Mouse (Mus musculus) layer of hippocampus, adult 9-10 months (tissue): ENCODE results near the gene 2010300C02Rik.

Experiments
- DNase-seq: peaks from one replicate; pipeline ENCODE4 v3.0.0; 2022; ENCODE audit warnings: low spot score

2010300C02Rik gene

GRCm38 (mm10) chr1:37711596-37712356 is 8.1 kb downstream of the 2010300C02Rik start:
- no peak for DNase-seq

DNA sequence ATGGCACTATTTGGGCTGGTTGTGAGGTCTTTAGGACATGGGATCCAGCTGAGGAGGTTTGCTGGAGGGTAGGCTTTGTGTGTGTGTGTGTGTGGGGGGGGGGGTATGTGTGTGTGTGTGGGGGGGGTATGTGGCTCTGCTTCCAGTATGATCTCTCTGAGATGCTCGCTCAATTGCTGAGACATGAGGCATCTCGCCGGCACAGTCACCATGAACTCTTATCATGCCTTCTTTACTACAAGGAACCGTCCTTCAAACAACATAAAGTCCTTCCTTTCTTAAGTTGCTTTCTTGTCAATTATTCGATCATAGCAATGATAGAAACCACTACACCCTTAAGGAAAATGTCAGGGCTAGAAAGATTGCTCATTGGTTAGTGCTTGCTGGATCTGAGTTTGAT is 8.8 kb downstream of the 2010300C02Rik start:
- DNase-seq, result no peak

DNA sequence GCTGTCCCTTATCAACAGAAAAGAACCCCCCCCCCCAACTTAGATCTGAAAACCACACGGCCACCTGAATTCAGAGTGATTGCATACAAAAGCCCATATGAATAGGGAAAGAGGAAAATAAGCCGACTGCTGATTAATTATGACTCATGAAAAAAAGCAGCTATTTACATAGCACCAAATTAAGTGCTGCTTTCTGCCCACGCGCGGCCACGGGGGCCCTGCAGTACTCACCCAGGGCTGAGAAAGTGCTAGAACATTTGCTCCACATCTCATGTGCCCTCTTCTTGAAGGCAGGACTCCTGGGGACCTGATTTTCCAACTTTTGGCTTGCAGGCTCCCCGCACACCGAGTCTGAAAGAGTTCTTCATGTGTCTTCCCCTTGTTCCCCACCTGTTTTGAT is 10.1 kb downstream of the 2010300C02Rik start:
- DNase-seq, result no peak

- DNase-seq, result no peak
These were observed 11.5 kb downstream of the 2010300C02Rik start for GRCm38 (mm10) chr1:37708270-37708955.

DNA sequence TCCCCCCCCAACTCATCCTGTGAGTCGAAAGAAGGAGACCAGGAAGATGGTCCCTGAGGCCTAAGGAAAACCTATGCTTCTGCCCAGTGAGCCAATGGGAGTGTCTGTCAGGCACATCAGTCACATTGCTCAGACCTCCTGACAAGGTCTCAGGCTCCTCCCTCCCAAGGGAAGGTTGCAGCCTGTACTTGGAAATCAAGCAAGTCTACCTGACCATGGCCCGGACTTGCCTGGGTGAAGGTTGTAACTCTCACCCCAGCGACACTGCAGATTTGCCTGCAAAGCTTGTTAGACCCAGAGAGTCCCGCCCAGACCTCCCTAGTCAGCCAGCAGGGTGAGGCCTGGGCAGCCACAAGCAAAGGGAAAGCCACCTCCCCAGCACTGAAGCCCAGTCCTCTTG is 17.6 kb downstream of the 2010300C02Rik start:
- DNase-seq, result no peak

DNA sequence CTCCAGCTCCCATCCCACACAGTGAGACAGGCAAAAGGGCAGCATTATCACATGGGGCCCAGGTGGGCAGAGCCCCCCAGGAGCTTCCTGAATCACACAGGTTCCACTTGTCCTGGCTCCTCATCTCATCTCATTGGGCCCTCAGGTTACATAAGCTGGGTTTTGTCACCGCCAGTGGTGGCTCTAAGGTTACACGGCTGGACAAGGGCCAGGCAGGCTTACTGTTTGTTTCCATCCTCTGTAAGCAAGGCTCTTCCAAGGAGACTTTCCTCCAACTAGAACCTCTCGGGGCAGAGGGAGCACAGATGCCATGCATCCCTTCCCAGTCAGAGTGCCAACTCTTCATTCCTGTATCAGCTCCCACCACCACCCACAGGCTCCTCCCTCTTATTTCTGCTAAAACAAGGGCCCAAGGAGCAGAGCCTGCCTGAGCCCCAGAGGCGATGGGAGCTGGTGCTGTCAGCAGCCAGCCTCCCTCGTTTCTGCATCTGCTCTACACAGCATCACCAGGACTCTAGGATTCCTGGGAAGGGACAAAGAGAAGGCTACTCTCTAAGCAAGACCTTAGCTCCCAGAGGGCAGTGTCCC is 20.9 kb downstream of the 2010300C02Rik start:
- no peak for DNase-seq

GRCm38 (mm10) chr1:37698186-37698839 is 21.6 kb downstream of the 2010300C02Rik start:
- no peak for DNase-seq

DNA sequence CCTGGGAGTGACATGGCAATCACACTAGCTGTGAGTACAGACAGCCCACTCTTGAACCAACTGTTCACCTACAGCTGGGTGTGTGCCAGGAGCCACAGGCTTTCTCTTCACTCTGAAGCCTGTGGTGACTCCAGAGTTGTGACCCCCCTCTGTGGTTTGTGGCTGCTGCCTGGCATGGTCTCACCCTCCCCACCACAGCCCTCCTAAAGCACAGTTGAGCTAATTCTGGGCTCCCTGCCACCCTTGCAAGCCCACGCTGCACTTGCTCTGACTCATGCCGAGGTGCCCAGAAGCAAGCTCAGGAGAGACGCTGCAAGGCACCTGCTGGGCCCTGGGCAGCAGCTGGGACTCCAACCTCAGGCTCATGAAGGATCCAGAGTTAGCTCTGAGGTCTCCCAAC is 23.0 kb downstream of the 2010300C02Rik start:
- no peak for DNase-seq

DNA sequence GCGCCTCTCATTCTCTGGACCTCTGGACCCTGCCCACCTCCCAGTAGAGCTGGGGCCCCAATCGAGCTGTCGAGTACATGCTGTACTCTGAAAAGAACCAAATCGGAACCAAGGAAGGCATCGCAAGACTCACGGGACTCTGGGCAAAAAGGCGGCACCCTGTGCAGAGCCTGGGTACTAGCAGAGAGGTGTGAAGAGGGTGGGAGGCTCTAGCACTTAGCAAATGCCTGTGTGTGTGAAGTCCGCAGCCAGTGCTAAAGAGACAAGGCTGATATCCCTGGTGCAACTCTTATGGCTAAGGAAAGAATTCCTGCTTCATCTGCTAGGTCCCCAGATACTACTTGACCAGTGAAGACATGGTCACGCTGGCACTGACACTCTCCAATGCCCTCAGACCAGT is 24.2 kb downstream of the 2010300C02Rik start:
- no peak for DNase-seq

- no peak for DNase-seq
These were observed 25.5 kb downstream of the 2010300C02Rik start for GRCm38 (mm10) chr1:37694417-37694816.

DNA sequence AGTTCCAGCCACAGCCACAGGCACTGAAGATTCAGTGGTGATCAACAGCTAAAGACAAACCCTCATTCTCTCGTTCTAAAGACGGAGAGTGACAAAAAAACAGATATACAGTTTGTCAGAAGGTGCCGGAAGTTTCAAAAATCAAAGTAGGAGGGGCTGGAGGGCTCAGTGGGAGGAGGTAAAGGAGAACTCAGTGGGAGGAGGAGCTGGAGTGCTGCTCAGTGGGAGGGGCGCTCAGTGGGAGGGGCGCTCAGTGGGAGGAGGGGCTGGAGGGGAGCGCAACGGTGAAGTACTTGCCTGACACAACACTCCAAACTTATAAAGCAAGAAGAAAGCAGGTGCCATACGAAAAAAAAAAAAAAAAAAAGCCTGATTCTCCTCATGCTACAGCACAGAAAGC is 28.7 kb downstream of the 2010300C02Rik start:
- no peak for DNase-seq

DNA sequence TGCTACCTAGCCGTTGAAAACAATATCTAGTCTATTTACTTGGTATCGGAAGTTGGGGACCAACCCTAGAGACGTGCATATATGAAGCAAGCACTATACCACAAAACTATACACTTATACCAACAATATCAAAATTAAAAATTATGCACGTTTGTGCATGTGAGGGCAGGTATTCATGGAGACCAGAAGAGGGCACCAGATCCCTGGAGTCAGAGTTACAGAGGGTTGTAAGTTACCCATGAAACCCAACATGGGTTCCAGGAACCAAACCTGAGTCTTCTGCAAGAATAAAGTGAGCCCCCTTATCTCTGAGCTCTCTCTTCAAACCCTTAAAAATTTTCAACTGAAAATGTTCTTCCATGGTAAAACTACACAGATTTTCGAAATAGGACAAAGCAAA is 29.2 kb downstream of the 2010300C02Rik start:
- DNase-seq, result no peak

DNA sequence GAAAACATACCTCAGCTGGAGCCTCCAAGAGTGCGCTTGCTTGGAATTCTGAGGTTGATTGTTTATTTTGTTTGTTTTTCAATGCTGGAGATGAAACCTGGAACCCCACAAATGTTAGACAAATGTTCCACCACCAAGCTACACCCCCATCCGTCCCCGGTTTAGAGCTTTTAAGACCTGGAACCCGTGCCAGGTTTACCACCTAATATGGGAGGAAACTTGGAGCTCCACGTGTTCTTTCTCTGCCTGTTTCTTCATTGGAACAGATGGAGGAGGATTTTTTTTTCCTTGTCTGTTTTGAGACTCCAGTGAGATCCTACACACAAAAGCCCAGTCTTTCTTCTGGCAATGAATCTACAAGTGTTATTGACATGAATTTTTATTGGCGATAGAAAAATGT is 30.2 kb downstream of the 2010300C02Rik start:
- DNase-seq, result peak; percentile 44

DNA sequence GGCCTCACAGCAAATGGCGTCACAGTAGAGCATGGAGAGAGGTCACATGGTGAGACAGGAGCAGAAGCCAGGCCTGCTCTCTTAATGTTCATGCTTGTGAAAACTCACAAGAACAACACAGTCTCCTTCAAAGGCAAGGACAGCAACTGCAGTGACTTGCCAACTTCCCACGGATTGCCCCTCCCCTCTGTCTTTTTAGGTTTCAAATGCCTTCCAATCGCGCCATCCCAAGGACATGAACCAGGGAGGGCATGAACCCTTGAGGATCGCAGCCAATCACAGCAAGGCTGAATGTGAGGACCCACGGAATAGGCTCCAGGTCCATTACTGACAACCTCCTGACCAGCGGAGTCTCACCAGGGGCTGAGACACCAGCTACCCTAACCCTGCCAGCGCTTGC is 31.5 kb downstream of the 2010300C02Rik start:
- DNase-seq, result no peak

GRCm38 (mm10) chr1:37687515-37687914 is 32.4 kb downstream of the 2010300C02Rik start:
- no peak for DNase-seq

DNA sequence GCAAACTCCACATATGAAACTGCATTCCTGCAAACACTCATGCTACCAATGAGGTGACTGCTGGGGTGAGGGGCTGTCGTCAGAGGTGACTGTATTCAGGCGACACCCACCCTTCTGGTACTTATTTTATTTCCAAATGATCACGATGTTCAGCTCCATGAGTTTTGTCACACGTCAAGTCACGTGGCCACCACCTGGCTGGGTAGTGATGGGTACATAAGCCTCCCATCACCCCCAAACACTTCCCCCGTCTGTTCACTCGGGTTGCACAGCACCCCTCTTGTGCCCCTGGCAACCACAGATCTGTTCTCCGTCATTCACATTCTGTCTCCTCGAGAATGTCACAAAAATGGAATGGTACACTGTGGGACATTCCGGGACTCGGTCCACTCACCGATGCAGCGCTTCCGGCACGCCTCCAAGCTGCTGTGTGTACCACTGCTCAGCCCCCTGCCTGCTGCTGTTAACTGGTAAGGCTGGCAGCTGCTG is 32.9 kb downstream of the 2010300C02Rik start:
- peak; percentile 82 for DNase-seq

DNA sequence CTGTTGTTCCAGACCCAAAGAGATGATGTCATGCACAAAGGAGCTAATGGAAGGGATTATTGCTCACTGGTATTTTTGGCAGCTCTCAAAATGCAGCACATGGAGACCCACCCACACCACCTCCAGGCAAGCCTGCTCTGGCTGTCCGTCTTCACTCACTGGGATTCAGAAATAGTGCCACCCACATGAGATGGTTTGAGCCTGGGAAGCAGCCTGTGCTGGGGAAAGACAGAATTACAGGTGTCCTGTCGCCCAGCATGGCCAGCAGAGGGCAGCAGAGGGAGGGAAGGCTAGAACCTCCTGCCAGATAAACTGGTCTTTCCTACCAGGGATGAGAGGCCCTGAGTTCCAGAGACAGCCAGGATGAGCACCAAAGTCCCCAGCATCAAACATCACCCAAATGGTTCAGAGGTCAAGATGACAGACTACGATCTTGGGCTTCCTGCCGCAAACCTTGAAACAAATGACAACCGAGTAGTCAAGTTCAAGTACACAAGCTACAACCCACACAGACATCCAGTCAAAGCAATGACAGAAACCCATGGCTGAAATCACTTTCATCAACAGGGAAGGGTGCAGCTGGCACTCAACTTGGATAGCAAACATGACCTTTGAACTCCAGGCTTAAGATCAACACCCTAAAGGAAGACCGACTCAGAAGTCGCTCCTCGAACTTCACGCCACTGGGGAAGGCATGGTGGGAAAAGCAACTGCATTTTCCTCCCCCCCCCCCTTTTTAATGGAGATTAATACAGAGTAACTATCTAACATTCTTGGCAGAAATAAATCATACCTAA is 41.4 kb downstream of the 2010300C02Rik start:
- peak; percentile 89 for DNase-seq

DNA sequence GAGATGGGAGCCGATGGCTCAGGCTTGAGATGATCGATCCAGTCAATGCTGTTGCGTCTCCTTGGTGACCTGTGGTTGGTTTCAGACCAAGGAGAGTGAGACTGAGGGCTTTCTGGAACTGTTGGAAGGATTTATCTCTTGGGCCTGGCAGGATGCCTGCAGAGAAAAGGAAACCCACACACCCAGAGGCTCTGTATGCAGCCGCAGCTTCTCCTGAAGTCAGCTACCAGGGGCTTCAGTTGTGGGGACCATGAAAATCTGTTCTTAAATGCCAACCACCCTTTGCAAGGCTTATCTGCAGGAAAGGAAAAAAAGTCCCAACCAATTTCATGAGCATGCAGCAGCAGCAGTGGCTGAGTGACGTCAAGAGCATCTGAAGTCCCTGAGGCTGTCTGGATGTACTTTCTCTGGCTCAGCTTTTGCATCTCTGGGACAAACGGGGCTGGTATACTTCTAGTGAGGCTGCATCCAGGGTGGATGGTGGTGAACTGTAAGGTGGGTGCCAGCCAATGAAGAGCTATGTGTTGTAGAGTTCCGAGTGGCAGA is 42.8 kb downstream of the 2010300C02Rik start:
- no peak for DNase-seq

DNA sequence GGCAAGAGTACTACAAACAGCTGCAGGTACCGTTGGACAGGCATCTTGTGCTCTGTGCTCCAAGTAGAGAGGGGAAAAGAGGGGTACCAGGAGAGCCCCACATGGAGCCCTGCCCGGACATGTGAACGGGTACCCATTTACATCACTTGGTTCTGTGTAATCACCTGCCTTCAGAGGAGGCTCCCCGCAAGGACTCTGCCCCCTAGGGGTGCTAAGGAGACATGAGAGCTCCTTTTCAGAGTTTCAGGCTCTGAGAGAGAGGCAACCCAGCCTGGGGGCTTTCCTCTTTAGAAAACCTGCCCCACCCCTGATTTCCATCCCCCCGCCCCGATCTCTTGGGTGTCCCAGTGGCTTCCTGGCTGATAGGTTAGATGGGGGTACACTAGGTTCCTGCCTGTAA is 44.4 kb downstream of the 2010300C02Rik start:
- no peak for DNase-seq

DNA sequence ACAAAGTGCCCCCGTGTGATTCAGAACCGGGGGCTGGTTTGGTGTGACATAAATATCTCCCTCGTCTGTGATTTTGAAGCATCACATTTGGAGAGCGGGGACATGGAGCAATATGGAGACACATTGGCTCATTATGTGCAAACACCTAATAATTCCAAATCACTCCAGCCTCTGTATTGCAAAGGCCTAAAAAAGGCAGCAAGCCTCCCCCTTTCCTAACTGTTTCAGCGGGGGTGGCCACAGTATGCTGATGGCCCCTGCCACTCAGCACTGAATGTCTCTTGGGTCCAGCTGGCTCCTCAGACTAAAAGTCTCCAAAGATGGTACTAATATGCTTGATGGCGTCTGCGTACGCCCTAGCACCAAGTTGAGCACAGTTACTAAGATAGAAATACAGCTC is 45.6 kb downstream of the 2010300C02Rik start:
- no peak for DNase-seq

DNA sequence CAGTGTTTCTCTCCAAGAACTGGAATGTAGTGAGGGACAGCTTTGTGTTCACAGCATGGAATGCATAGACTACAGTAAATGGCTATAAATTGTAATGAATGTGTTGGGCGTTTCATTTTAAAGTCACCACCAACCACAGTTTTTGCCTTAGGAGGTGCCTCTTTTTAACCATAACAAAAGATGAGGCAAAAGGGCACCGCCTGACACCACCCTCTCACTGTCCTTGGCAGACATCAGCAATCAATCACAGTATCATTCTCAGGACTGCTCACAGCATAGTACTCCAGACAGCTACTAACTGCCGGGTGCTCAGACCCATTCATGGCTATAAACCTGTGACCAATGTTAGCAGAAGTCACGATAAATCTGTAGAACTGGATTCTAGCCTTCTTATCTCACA is 48.6 kb downstream of the 2010300C02Rik start:
- DNase-seq, result no peak
